Mouse (Mus musculus): ENCODE results near the gene Arhgdib.
A peak's percentile ranks its signal among the peaks of the same experiment; 100 is the strongest.

DNA sequence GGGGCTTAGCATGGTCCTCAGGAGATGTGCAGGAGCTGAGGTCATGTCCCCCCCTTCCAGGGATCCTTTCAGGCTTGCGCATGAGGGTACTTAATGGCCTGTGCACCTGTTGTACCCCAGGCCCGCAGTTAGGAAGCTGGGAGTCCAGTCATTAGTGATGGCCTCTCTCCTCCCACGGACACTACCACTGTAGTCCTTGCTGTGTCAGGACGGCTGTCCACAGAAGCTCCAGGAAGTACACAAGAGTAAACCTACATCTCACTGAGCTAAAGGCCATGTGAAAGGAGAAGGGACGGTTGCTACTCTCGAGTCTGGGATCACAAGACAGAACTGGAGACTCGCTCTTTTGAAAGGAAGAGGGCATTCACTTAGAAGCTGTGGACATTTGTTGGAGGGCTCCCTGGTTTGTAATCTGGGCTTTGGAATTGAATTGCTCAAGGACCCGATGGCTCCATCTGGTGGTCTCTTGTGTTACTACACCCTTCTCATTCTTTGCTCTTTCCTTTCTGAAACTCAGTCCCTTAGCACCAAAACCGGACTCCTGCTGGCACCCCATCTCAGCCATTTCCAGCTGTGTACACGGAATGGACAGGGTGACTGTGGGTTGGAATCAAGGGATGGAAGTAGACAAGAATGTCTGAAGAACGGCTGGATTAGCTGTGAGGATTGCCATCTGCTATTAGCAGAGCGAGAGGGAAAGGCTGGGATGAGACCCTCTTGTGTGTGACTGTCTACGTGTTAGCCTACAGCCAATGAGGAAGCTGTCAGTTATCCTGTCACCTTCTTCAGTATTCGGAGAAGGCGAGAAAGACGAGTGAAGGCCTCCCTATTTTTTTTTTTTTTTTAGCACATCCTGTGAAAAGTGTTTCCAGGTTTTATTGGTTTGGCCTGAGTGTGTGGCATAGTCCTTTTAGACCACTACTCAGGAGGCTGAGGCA is 21.1 kb downstream of the Arhgdib start:
- TF ChIP-seq CTCF (IDR thresholded peaks at IDR 0.05) (peak; percentile 96), POLR2A (IDR thresholded peaks at IDR 0.05; ENCODE audit: insufficient read depth, low read depth, low read length) (no peak)

All from heart, adult 2 months (tissue).